30 mouse cellular contexts compared by ENCODE assay signal in genomic region chr3:28099175-28099574, GRCm38 (mm10).
DNase-seq lines count a peak whose midpoint lies in the region; ATAC-seq and TF ChIP-seq lines count a peak whose summit lies in the region.
"Had no signal": no experiment of that assay in that cellular context is flagged by ENCODE, and none has a peak within 500 bp of the region (broad histone marks: within the 10 kb centered on the region; RNA-seq: fewer than 3 reads in every experiment).

No protein-coding gene starts in this region.

- 0 out of 2 replicates have a peak, but pooled peaks have one; percentile 25 for ATAC-seq in liver, postnatal 0 days
- no peak for ATAC-seq in liver, embryonic 12.5 days
- ATAC-seq in megakaryocyte progenitor cell, adult 5-6 weeks (replicated peaks; ENCODE audit: poor library complexity): peak; percentile 99
- no peak for ATAC-seq in monocyte, adult 5-6 weeks (replicated peaks; ENCODE audit: insufficient number of reproducible peaks, low FRiP score, low TSS enrichment, poor library complexity, severe bottlenecking)
- ATAC-seq: CD4-positive, CD25-positive, alpha-beta regulatory T cell, adult 4 months; forebrain, postnatal 0 days; hindbrain, embryonic 16.5 days; intestine, embryonic 15.5 days had no signal

- H3K4me2 ChIP-seq in liver, postnatal 0 days (ENCODE audit: low read depth, low read length): no peak overlapping the region
- no peak overlapping the region for H3K4me2 ChIP-seq in liver, embryonic 12.5 days
- H3K4me2 ChIP-seq: forebrain, embryonic 12.5 days; heart, embryonic 15.5 days; intestine, embryonic 15.5 days; lung, embryonic 14.5 days; midbrain, embryonic 12.5 days; neural tube, embryonic 13.5 days had no signal

- TF ChIP-seq CTCF in liver, postnatal 0 days (IDR thresholded peaks at IDR 0.05; ENCODE audit: low read depth): no peak

- no peak overlapping the region for H3K27ac ChIP-seq in liver, postnatal 0 days (ENCODE audit: low read depth)
- H3K27ac ChIP-seq in liver, embryonic 12.5 days: no peak overlapping the region
- H3K27ac ChIP-seq: forebrain, embryonic 12.5 days; heart, embryonic 10.5 days; heart, embryonic 15.5 days; intestine, embryonic 15.5 days; kidney, postnatal 0 days; midbrain, embryonic 12.5 days; neural tube, embryonic 13.5 days had no signal

- H3K4me1 ChIP-seq in liver, postnatal 0 days (ENCODE audit: insufficient read depth): no peaks in the 10 kb centered on the region
- no peaks in the 10 kb centered on the region for H3K4me1 ChIP-seq in liver, embryonic 12.5 days
- H3K4me1 ChIP-seq: forebrain, embryonic 12.5 days; heart, embryonic 10.5 days; heart, embryonic 15.5 days; intestine, embryonic 15.5 days; megakaryocyte, embryonic 14.5 days; midbrain, embryonic 12.5 days; neural tube, embryonic 13.5 days had no signal

- H3K9me3 ChIP-seq in liver, postnatal 0 days (ENCODE audit: low read length): no peaks in the 10 kb centered on the region
- H3K9me3 ChIP-seq in liver, embryonic 12.5 days (replicated peaks): no peaks in the 10 kb centered on the region
- H3K9me3 ChIP-seq: forebrain, embryonic 12.5 days; heart, embryonic 10.5 days; heart, embryonic 15.5 days; intestine, embryonic 15.5 days; midbrain, embryonic 12.5 days; neural tube, embryonic 13.5 days had no signal

- peaks cover 33% of the 10 kb centered on the region for H3K36me3 ChIP-seq in liver, postnatal 0 days (replicated peaks; ENCODE audit: insufficient read depth, low read length)
- H3K36me3 ChIP-seq in liver, embryonic 12.5 days: peaks cover 7% of the 10 kb centered on the region; the same call in 1 of the 2 replicates
- H3K36me3 ChIP-seq: forebrain, embryonic 12.5 days; midbrain, embryonic 12.5 days; neural tube, embryonic 13.5 days had no signal

- no peak overlapping the region for H3K4me3 ChIP-seq in liver, postnatal 0 days (ENCODE audit: low read depth, low read length)
- no peak overlapping the region for H3K4me3 ChIP-seq in liver, embryonic 12.5 days
- H3K4me3 ChIP-seq: erythroblast, embryonic 14.5 days; forebrain, embryonic 12.5 days; heart, embryonic 10.5 days; heart, embryonic 15.5 days; intestine, embryonic 15.5 days; megakaryocyte, embryonic 14.5 days; midbrain, embryonic 12.5 days; neural tube, embryonic 13.5 days had no signal

- no peak for TF ChIP-seq EP300 in liver, postnatal 0 days (IDR thresholded peaks at IDR 0.05; ENCODE audit: low read depth)

- H3K27me3 ChIP-seq in liver, postnatal 0 days (ENCODE audit: insufficient read depth, low read length): no peaks in the 10 kb centered on the region
- no peaks in the 10 kb centered on the region for H3K27me3 ChIP-seq in liver, embryonic 12.5 days (replicated peaks)
- H3K27me3 ChIP-seq: forebrain, embryonic 12.5 days; heart, embryonic 15.5 days; intestine, embryonic 15.5 days; megakaryocyte, embryonic 14.5 days; midbrain, embryonic 12.5 days; neural tube, embryonic 13.5 days had no signal

- 64% methylated on average over 6 of the region's 9 CpGs for WGBS in liver, postnatal 0 days (ENCODE audit: insufficient replicate concordance)
- 61% methylated on average over 6 of the region's 9 CpGs for WGBS in liver, embryonic 12.5 days (ENCODE audit: insufficient replicate concordance)

- no peak for DNase-seq in liver, postnatal 0 days
- peak; percentile 18 for DNase-seq in fat pad, adult 2 months (ENCODE audit: extremely low read depth, low read depth, low spot score)
- peak; percentile 11 for DNase-seq in lung, postnatal 14 days
- no peak for DNase-seq in spleen, postnatal 10 days (ENCODE audit: low spot score in 2 of 2)
- DNase-seq in testis, postnatal 10 days (ENCODE audit: low spot score): no peak
- DNase-seq: adrenal gland, adult 2 months; adrenal gland, postnatal 36 days; cerebellum, adult 8-10 months; forebrain, postnatal 0 days; gastrocnemius, postnatal 10 days; kidney, adult 2 months; layer of hippocampus, postnatal 36 days; left cerebral cortex, postnatal 4 days; lung, embryonic 14.5 days; right cerebral cortex, postnatal 4 days; thymus, postnatal 25 days had no signal

- no peak overlapping the region for H3K9ac ChIP-seq in liver, postnatal 0 days (replicated peaks)
- H3K9ac ChIP-seq in liver, embryonic 12.5 days: no peak overlapping the region
- H3K9ac ChIP-seq: forebrain, embryonic 12.5 days; forebrain, postnatal 0 days; heart, embryonic 15.5 days; intestine, embryonic 15.5 days; lung, embryonic 14.5 days; midbrain, embryonic 12.5 days; neural tube, embryonic 13.5 days had no signal

Comparison
In these comparisons a context has a peak if more than half of its experiments do, and no peak if none do; other contexts are left out.
1. ATAC-seq: peak in liver, postnatal 0 days (single experiment) and megakaryocyte progenitor cell, adult 5-6 weeks (single experiment); none in liver, embryonic 12.5 days (single experiment) and monocyte, adult 5-6 weeks (single experiment).
2. DNase-seq: peak in fat pad, adult 2 months (single experiment) and lung, postnatal 14 days (single experiment); none in liver, postnatal 0 days (single experiment), spleen, postnatal 10 days (0 of 2) and testis, postnatal 10 days (single experiment).